Mouse (Mus musculus) kidney, postnatal 25 days (tissue): ENCODE measurements around the gene Slc25a25.

Experiments
- DNase-seq, 2 experiments: peaks; one replicate each; pipeline ENCODE4 v3.0.0; 2021; ENCODE audit warnings: mixed read lengths in 2 of 2

Gene Slc25a25

DNA sequence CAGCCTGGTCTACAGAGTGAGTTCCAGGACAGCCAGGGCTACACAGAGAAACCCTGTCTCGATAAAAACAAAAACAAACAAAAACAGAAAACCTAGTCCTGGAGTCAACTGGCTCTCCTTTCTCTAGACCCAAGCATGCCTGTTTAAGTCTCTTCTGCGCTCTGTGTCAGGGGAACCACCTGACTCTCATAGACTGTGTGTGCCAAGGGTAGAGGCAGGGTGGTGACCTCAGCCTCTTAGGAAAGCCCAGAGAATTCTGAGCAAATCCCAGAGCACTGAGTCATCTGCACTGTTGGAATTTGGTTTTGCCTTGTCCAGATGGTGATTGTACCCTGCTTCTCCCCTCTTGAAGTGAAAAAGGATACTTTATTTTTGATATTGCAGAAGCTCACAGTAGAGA, 7.1 kb upstream of the Slc25a25 start:
- no peak for DNase-seq

DNA sequence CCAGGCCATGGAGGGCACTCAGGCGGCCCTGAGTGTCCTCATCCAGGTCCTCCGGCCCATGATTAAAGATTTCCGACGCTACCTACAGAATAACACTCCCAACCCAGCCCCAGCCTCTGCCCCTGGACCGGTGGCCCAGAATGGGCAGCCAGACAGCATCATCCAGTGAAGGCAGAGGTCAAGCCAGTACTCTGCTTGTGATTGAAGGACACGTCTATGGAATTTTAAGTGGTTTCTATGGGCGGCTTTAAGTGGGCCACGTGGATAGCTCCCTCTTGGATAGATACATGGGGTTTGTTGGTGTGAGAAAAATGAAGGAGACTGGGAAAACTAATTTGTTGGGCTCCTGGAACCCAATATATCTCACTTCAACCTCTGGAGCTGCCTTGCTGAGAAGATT, 3.9 kb upstream of the Slc25a25 start:
- DNase-seq, result no peak

DNA sequence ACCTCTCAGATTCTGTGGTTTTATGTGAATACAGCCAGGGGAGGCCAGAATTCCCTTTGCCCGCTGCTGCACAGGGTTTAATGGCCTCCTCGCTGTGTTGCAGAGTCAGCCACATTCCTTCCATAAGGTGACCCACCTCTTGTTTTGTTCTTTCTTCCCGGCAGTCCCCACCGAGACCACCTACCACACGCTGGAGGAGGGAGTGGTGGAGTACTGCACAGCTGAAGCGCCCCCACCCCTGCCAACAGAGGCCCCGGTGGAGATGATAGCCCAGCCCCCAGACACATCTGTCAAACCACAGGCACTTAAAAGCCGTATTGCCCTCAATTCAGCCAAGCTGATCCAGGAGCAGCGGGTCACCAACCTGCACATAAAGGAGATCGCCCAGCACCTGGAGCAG, 3.4 kb upstream of the Slc25a25 start:
- no peak for DNase-seq

DNA sequence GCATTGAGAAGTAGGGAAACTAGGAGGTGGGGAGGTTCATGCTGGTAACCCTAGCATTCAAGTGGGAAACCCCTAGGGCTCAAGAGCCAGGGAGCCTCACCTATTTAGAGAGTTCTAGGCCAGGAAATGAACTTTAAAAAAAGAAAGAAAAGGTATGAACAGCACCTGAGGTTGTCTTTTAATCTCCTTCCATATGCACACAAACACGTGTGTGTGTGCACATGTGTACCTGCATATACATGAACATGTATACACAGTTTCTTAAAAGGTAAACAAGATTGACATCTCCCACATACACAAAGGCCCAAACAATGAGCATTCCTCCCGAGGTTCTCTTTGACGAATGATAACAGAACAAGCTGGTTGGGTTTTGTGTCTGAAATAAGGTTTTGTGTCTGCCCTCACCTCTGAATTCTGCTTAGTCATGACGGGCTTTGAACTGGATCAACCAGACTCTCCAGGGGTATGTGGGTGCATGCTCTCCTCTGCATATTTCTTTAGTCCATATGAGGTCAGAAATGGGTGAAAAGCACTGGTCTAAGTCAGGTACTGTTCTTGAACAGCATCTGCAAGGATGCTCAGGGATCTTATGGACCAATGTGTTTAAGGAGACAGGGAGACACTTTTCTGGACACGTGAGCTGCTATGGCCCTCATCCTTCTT, 2.5 kb upstream of the Slc25a25 start:
- DNase-seq, result no peak

DNA sequence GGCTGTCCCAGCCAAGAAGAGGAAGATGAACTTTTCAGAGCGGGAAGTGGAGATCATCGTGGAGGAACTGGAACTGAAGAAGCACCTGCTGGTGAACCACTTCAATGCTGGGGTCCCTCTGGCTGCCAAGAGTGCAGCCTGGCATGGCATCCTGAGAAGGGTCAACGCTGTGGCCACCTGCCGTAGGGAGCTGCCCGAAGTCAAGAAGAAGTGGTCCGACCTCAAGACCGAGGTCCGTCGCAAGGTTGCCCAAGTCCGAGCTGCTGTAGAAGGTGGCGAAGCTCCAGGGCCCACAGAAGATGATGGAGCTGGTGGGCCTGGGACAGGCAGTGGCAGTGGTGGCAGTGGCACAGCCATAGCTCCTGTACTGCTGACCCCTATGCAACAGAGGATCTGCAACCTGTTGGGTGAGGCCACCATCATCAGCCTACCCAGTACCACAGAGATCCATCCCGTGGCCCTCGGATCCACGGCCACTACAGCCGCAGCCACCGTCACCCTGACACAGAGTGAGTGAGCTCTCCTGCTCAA, 1.3 kb upstream of the Slc25a25 start:
- peak in 1 of 2 experiments; percentile 54 for DNase-seq

DNA sequence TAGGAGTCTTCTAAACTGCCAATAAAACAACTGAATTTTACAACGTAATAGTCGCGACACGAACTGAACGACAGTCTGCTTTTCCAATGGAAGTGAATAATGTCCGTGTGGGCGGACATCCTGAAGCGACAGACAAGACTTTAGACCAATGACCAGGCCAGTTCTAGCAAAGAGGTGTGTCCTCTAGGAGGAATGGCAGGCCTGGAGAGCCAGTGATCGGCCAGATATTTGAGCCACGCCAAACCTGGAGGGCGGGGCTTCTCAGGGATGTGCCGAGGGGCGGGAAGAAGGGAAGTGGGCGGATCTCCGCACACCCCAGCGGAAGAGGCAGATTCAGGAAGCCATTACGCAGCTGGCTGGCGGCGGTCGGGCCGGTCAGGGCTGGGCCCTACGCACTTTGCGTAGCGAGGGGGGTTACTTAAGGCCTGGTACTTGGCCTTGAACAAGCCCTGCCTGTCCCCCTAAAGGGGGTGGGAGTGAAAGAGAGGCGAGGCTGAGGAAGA, 676 bp upstream of the Slc25a25 start:
- DNase-seq, result peak; percentile 98 to 99

DNA sequence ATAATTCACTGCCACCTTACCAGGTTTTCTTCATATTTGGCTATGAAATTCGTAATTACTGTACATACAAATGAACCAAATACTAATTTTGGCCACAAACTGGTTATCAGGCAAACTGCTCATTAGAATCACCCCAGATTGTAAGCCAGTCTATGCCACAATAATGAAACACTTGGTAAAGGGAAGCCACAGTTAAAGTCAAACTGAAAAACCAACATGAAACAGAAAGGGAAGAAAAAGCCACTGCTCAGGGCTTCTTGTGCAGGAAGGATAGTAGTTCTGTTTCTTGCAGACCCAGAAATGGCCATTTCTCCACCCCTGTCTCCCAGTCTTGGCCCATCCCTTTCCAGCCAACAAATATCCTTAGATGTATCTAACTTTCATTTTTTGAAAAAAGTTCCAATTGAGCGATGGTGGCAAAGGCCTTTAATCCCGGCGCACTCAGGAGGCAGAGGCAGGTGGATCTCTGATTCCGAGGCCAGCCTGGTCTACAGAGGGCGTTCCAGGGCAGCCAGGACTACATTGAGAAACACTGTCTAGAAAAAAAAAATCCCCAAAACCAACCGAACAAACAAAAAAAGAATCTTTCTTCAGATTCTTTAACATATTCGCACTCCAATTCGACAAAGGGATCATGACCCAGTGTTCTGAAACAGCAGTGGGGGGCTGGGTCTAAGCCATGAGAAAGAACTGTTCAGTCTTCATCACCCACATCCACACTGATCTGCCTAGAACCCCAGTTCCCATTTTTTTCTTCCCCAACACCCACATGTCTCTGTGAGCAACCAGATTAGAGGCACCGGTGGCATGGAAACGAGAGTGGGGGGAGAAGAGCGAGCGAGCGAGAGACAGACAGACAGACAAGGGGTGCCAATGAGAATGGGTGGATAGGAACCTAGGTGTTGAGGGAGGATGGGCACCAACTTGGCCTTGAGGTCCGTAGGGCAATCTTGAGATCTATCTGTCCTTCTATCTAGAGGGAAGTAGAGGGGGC, 1.2 kb downstream of the Slc25a25 start, which contains the start of gene Naif1:
Gene Naif1, plus strand, starts transcription at position 697 of the 994 bp plus-strand sequence.
- DNase-seq, result no peak

DNA sequence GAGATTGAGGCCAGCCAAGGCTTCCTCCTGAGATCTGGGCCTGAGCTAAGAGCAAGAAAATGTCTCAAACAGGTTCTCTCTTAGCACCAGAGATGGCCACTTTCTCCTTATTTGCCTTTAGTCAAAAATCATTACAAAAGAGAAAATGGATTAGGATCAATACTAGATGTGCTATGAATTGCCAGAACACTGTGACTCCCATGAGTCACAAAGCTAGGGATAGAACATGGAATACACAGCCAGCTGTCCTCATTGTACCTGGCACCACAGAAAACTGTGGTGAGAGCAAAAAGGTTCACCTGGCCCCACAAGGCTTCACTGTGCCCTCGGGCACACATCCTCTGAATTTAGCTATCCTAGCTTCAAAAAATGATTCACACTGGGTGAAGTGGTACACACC, 2.8 kb downstream of the Slc25a25 start:
- no peak for DNase-seq

DNA sequence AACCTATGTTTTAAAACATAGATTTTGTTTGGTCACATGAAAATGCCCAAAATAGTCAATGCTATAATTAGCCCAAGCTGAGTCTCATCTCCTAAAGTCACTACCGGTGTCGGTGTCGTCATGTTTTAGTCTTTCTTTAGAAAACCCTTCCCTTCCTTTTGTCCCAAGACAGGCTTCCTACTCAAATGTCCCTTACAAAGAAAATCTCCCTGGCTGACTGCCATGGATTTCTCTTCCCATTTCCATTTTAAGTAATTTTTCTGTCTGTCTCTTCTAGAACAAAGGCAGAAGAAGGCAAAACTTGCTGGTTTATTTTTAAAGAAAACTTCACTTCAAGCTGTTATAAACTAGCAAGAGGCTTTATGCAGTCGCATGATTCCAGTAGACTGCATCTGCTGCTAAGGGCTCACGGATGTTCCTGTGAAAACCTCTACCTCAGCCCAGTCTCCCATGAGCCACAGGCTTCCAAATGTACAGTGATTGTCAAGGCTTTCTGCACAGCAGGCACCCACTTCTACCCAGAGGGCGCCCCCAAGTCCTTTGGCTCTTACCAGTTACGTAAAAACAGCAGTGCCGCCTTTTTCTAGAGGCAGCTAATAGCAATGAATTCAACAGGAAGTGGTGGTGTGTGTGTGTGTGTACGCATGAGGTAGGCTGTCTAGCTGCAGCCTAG, 3.8 kb downstream of the Slc25a25 start:
- peak; percentile 39 to 70 for DNase-seq

DNA sequence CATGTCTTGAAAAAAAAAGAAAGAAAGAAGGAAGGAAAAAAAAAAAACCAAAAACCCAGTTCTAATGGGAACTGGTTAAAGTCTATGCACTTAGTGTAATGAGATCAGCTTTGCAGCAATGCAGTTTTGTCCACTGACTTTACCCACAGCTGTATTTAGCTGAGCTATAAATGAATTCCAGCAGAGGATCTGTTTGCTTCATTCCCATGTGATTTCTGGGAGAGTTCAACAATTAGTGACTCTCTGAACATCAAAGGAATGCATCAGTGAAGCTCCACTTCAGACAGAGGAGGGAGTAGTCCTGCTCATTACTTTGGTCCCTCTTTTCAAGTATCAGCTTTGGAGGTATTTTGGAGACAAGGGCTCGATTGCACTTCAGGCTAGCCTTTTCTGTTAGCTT, 5.7 kb downstream of the Slc25a25 start:
- no peak for DNase-seq

DNA sequence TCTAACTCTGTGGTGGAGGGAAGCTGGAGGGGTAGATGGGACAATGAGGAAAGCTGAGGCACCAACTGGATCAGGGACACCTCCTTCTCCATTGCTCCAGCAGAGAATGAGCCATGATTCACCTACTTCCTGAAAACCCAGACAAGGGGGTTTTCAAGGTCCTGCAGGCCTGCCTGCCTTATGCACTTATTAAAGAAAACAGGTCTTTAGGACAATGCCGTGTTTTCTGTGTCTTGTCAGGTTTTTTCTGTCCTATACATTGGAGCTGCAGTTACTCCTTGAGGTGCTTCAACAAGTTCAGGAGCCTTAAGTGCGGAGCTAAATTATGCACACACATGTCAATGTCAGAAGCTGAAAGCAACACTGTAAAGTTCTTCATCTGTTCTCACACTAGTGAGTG, 9.7 kb downstream of the Slc25a25 start:
- no peak for DNase-seq

DNA sequence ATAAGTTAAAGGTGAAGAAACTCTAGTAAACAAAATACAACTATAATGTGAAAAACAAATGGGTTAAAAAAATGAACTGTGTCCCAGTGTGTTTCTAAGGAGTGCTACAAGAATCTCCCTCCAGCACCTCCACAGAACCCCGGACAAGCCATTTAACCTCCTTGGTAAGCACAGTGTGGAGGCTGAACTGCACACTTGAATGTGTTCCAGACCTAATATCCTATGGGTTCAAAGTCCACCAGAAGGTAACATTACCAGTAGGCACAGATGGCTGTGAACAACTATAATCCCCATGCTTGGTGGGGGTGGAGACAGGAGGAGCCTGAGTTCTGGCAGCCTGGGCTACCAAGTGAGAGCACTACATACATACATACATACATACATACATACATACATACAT, 10.6 kb downstream of the Slc25a25 start:
- no peak for DNase-seq

DNA sequence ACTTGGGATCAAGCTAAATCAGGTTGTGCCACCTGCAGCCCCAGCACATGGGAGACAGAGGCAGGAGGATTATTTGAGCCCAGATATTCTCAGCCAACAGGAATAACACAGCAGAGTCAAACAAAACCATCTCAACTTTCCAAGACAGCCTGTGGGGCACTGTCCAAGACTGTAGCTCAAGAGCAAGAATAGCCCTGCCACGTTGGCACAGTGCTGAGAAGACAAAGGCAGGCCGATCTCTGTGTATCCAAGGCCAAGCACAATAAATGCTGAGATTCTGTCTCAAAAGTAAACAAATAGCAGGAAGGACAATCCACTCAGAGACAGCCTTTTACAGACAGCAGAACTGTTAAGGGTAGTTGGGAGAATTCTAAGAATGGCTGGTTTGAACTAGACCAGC, 11.1 kb downstream of the Slc25a25 start:
- peak in 1 of 2 experiments; percentile 32 for DNase-seq

DNA sequence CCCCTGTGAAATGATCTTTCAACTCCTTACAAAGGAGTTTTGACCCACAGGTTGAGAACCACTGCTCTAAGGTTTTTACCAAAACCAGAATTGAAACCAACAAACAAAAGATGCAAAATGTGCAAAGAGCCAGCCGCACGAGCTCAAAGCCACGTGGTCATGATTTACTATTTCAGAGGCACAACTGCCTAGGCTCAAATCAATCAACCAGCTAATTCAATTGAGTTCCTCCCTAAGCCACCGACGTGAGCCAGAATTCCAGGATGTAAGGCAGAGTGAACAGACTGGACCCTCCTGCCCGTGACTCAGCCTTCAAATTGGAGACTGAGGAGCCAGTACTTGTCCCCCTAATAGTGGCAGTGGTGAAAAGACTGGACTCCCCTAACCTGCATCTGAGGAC, 12.1 kb downstream of the Slc25a25 start:
- peak in 1 of 2 experiments; percentile 33 for DNase-seq

DNA sequence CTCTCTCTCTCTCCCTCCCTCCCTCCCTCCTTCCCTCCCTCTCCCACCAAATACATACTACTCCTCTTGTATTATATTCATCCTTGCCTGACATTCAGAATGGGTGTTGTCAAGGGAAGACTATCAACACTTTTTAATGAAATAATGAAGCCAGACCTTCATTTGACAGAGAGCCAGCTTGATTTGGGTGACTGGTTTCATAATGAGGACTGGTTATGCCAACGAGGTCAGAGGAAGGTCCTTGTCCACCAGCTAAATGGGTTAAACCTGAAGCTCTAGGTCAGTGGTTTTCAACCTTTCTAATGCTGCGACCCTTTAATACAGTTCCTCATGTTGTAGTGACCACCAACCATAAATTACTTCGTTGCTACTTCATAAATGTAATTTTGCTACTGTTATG, 12.5 kb downstream of the Slc25a25 start:
- DNase-seq, result peak in 1 of 2 experiments; percentile 36

DNA sequence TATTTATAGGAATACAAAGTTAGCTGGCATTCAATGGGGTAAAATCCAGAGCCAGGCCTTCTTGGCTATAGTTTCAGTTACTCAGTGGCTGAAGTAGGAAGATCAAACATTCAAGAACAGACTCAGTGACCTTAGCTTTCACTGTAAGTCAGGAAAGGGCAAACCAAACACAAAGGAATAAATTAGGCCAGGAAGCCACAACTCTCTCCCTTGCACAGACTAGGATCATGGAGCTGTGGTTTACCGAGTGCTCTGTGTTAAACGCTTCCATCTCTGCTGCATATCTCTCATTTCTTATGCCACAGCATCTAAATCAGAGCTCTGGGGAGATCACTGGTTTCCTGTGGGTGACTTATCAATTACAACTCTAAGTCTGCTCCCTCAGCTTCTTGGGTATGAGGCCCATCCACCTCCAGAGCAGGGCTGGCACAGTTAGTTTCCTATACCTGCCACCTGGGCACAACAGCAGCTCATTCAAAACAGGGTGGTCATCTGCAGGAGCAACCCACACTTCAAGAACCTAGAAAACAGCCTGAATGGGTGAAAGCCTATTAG, 13.6 kb downstream of the Slc25a25 start:
- DNase-seq, result no peak

DNA sequence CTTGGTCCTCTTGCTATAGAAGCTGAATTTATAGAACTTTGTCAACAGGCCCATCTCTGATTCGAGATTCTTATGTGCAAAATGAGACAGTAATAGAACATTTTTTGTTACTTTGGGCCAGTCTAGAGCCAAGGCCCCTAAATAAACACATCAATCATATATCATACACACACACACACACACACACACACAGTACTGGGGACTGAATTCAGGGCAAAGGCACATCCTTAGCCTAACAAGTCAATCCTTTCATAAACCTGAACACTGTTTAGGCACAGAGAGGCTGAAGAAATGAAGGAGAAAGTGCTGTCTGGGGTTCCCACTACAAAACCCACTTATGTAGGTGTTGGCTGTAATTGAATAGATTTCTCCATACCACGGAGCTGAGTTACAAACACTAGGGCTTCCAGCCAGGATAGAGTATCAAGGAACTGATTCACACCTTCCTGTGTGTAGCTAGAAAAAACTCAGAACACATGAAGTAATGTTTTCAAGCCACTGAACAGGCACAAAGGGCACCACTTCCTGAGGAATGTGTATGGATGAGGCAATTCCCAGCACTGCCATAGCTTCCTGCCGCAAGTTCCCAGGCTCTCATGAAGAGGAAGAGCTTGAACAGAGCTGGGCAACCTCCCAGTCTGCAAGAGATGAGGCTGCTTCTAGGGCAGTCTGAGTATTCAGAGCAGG, 14.4 kb downstream of the Slc25a25 start:
- DNase-seq, result peak in 1 of 2 experiments; percentile 62

DNA sequence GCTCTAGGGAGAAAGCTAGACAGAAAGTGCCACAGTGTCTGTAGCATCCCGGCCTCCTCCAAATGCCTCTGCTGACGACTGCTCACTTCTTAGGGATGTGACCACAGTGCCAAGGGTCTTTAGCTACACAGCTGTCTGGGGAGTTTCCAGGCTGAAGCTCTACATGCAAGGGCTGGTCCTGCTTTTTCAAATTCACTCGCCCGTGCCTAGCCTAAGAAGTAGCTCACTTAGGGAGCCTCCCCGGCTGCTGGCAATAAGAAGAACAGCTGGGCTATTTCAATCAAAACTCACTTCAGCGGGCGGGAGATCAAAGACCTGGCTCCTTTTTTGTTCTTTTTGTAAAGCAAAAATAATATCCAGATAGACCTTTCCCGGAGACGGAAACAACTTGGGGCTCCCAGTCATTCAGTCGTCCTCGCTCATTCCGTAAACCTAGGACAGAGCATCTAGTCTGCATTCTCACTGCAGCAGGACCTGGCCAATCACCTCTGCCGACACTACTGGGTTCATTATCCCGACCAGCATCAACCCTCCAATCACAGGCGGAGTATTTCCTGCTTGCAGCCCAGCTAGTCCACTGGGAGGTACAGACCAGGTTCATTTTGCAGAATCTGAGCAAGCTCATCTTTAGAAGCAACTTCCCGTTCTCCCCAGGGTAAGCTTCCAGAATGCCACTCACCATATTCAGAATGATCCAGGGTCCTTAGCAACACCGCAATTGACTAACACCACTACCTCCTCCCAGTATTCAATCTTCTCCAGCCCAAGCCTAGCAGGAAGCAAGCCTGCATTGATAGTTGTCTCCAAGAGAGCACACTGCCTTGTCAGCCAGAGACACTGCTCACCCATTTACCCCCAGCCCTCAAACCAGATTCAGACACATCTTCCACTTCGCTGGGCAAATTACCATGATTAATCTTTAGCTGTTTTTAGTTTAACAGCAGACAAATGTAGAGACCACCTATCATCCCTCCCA, 20.3 kb downstream of the Slc25a25 start:
- DNase-seq, result peak; percentile 79 to 92

DNA sequence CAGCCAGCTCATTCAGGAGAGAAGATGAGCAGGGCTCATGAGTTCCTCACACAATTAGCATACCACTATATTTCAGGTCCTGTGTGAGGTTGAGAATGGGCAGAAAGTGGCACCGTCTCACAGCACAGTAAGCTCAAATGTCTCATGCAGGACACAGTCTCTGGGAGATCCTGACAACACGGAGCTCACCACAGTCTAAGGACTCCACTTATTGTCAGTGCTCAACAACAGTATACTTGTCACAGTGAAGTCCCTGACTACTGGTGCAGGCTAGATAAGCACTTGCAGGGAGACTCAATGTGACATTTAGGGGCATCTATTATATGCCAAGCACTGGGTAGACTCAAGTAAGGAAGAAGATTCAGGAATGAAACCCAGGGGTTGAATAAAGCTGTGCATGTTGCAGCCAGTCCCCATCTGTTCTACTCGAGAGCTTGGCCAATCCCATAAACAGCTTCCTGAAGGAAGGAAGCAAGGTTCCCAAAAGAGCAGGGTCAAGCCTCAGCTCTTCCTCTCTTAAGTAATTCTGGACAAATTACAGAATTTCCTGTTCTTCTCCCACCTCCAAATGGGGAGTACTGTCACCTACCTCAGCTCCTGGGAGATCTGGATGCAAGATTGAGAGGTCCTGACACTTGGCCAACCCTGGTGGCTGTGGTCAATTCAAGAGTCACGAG, 21.9 kb downstream of the Slc25a25 start:
- peak in 1 of 2 experiments; percentile 26 for DNase-seq

DNA sequence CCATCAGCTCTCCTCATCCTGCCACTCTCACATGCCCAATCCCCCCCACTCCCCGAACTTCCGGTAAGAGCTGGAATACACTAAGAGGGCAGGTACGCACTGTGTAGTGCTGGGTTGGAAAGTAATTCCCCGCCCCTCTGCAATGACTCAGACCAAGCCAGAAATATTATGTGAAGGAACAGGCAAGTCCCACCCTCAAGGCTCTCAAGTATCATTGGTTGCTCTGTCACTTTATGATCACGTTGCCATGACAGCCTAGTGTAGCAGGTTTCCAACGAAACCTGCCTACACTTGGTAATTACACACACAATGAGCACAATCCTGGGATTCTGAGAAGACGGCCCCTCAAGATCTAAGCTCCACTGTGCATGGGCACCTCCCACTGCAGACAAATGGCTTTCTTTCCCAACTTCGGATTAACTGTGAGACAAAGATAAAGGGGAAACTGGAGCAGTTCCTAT, 23.0 kb downstream of the Slc25a25 start:
- DNase-seq, result peak in 1 of 2 experiments; percentile 48
